Mouse (Mus musculus): ENCODE data around the gene Ltbp2. TPM values are rescaled to one million over a fixed set of nuclear protein-coding genes. Genes with fewer than 3 reads are reported as not detected.

Ltbp2 gene
- polyA plus RNA-seq, 1 experiment from 2014 or later = 0.13 TPM

GRCm38 (mm10) chr12:84810810-84811209 lies 65.5 kb downstream of the Ltbp2 start:
- H3K9me3 ChIP-seq = no peaks in the 10 kb centered on the region
- ATAC-seq = no peak
- WGBS = 60% methylated on average over 1 of the region's 1 CpGs
- H3K27me3 ChIP-seq = no peaks in the 10 kb centered on the region
- no peak overlapping the region for H3K4me2 ChIP-seq (replicated peaks)
- no peaks in the 10 kb centered on the region; the same call in 1 of the 2 replicates for H3K4me1 ChIP-seq (replicated peaks)
- no peaks in the 10 kb centered on the region for H3K36me3 ChIP-seq
- H3K27ac ChIP-seq = no peak overlapping the region
- H3K4me3 ChIP-seq (replicated peaks) = no peak overlapping the region
- no peak overlapping the region for H3K9ac ChIP-seq (replicated peaks)

GRCm38 (mm10) chr12:84809033-84809432 lies 67.3 kb downstream of the Ltbp2 start:
- no peak for ATAC-seq

GRCm38 (mm10) chr12:84807351-84807750 lies 69.0 kb downstream of the Ltbp2 start:
- no peaks in the 10 kb centered on the region; the same call in 1 of the 2 replicates for H3K4me1 ChIP-seq (replicated peaks)
- 89% methylated on average over 13 of the region's 13 CpGs for WGBS

More at GRCm38 (mm10) chr12:84809033-84809432, 67.3 kb downstream of the Ltbp2 start:
- no peak overlapping the region for H3K4me2 ChIP-seq (replicated peaks)
- no peak overlapping the region for H3K9ac ChIP-seq (replicated peaks)
- 81% methylated on average over 6 of the region's 6 CpGs for WGBS
- no peaks in the 10 kb centered on the region for H3K9me3 ChIP-seq
- H3K27ac ChIP-seq = no peak overlapping the region
- H3K4me3 ChIP-seq (replicated peaks) = no peak overlapping the region
- no peaks in the 10 kb centered on the region; the same call in 1 of the 2 replicates for H3K4me1 ChIP-seq (replicated peaks)
- no peaks in the 10 kb centered on the region for H3K27me3 ChIP-seq
- no peaks in the 10 kb centered on the region for H3K36me3 ChIP-seq

GRCm38 (mm10) chr12:84806726-84807125 lies 69.6 kb downstream of the Ltbp2 start:
- H3K27me3 ChIP-seq = no peaks in the 10 kb centered on the region
- ATAC-seq = no peak
- H3K9me3 ChIP-seq = no peaks in the 10 kb centered on the region
- no peak overlapping the region for H3K4me3 ChIP-seq (replicated peaks)
- H3K4me1 ChIP-seq (replicated peaks) = no peaks in the 10 kb centered on the region; the same call in 1 of the 2 replicates
- H3K4me2 ChIP-seq (replicated peaks) = no peak overlapping the region
- no peak overlapping the region for H3K9ac ChIP-seq (replicated peaks)
- WGBS = 73% methylated on average over 5 of the region's 5 CpGs
- no peaks in the 10 kb centered on the region for H3K36me3 ChIP-seq
- no peak overlapping the region for H3K27ac ChIP-seq

More at GRCm38 (mm10) chr12:84807351-84807750, 69.0 kb downstream of the Ltbp2 start:
- Histone ChIP-seq H3K4me2 (replicated peaks) (no peak overlapping the region), H3K9me3 (no peaks in the 10 kb centered on the region), H3K9ac (replicated peaks) (no peak overlapping the region), H3K4me3 (replicated peaks) (no peak overlapping the region), H3K27me3 (no peaks in the 10 kb centered on the region), H3K27ac (no peak overlapping the region), H3K36me3 (no peaks in the 10 kb centered on the region)
- ATAC-seq = no peak

GRCm38 (mm10) chr12:84806010-84806409 lies 70.3 kb downstream of the Ltbp2 start:
- Histone ChIP-seq H3K4me2 (replicated peaks) (no peak overlapping the region), H3K27ac (no peak overlapping the region), H3K36me3 (no peaks in the 10 kb centered on the region), H3K4me1 (replicated peaks) (no peaks in the 10 kb centered on the region; the same call in 1 of the 2 replicates), H3K4me3 (replicated peaks) (no peak overlapping the region), H3K27me3 (no peaks in the 10 kb centered on the region), H3K9ac (replicated peaks) (no peak overlapping the region), H3K9me3 (no peaks in the 10 kb centered on the region)
- 84% methylated on average over 1 of the region's 1 CpGs for WGBS
- no peak for ATAC-seq

- 80% methylated on average over 9 of the region's 9 CpGs for WGBS
- no peak for ATAC-seq
- Histone ChIP-seq H3K36me3 (no peaks in the 10 kb centered on the region), H3K9me3 (no peaks in the 10 kb centered on the region), H3K4me3 (replicated peaks) (no peak overlapping the region), H3K4me2 (replicated peaks) (no peak overlapping the region), H3K27ac (no peak overlapping the region), H3K9ac (replicated peaks) (no peak overlapping the region), H3K4me1 (replicated peaks) (no peaks in the 10 kb centered on the region; the same call in 1 of the 2 replicates), H3K27me3 (no peaks in the 10 kb centered on the region)
These were observed 71.0 kb downstream of the Ltbp2 start for GRCm38 (mm10) chr12:84805228-84805842.

GRCm38 (mm10) chr12:84802625-84803024 lies 73.7 kb downstream of the Ltbp2 start:
- Histone ChIP-seq H3K27ac (no peak overlapping the region), H3K9me3 (no peaks in the 10 kb centered on the region), H3K27me3 (no peaks in the 10 kb centered on the region), H3K36me3 (no peaks in the 10 kb centered on the region), H3K4me2 (replicated peaks) (no peak overlapping the region), H3K4me1 (replicated peaks) (no peaks in the 10 kb centered on the region; the same call in 1 of the 2 replicates), H3K4me3 (replicated peaks) (no peak overlapping the region), H3K9ac (replicated peaks) (no peak overlapping the region)
- no peak for ATAC-seq
- WGBS = 88% methylated on average over 3 of the region's 3 CpGs

GRCm38 (mm10) chr12:84801532-84802110 lies 74.7 kb downstream of the Ltbp2 start:
- Histone ChIP-seq H3K9me3 (no peaks in the 10 kb centered on the region), H3K4me1 (replicated peaks) (no peaks in the 10 kb centered on the region; the same call in 1 of the 2 replicates), H3K27ac (no peak overlapping the region), H3K4me3 (replicated peaks) (no peak overlapping the region), H3K36me3 (no peaks in the 10 kb centered on the region), H3K4me2 (replicated peaks) (no peak overlapping the region), H3K9ac (replicated peaks) (no peak overlapping the region), H3K27me3 (no peaks in the 10 kb centered on the region)
- ATAC-seq = no peak
- WGBS = 92% methylated on average over 13 of the region's 13 CpGs

GRCm38 (mm10) chr12:84800419-84800818 lies 75.9 kb downstream of the Ltbp2 start:
- no peak for ATAC-seq
- Histone ChIP-seq H3K4me1 (replicated peaks) (no peaks in the 10 kb centered on the region), H3K27me3 (no peaks in the 10 kb centered on the region), H3K27ac (no peak overlapping the region), H3K4me3 (replicated peaks) (no peak overlapping the region), H3K9me3 (no peaks in the 10 kb centered on the region), H3K9ac (replicated peaks) (no peak overlapping the region), H3K4me2 (replicated peaks) (no peak overlapping the region), H3K36me3 (no peaks in the 10 kb centered on the region)
- 77% methylated on average over 4 of the region's 4 CpGs for WGBS

- H3K36me3 ChIP-seq = no peaks in the 10 kb centered on the region
- H3K27me3 ChIP-seq = no peaks in the 10 kb centered on the region
- 94% methylated on average over 13 of the region's 13 CpGs for WGBS
- H3K4me1 ChIP-seq (replicated peaks) = no peaks in the 10 kb centered on the region
- ATAC-seq = no peak
- no peak overlapping the region for H3K4me2 ChIP-seq (replicated peaks)
- H3K27ac ChIP-seq = no peak overlapping the region
- no peak overlapping the region for H3K9ac ChIP-seq (replicated peaks)
- H3K4me3 ChIP-seq (replicated peaks) = no peak overlapping the region
- no peaks in the 10 kb centered on the region for H3K9me3 ChIP-seq
These were observed 77.2 kb downstream of the Ltbp2 start for GRCm38 (mm10) chr12:84799086-84799485.

- Histone ChIP-seq H3K36me3 (no peaks in the 10 kb centered on the region), H3K4me1 (replicated peaks) (peaks cover 3% of the 10 kb centered on the region; the same call in 1 of the 2 replicates), H3K4me2 (replicated peaks) (no peak overlapping the region), H3K4me3 (replicated peaks) (no peak overlapping the region), H3K9ac (replicated peaks) (no peak overlapping the region), H3K27ac (no peak overlapping the region), H3K27me3 (no peaks in the 10 kb centered on the region), H3K9me3 (no peaks in the 10 kb centered on the region)
- ATAC-seq = no peak
- WGBS = 87% methylated on average over 8 of the region's 8 CpGs
These were observed 81.7 kb downstream of the Ltbp2 start for GRCm38 (mm10) chr12:84794647-84795046.

- Histone ChIP-seq H3K4me2 (replicated peaks) (no peak overlapping the region), H3K9me3 (no peaks in the 10 kb centered on the region), H3K9ac (replicated peaks) (no peak overlapping the region), H3K36me3 (no peaks in the 10 kb centered on the region), H3K27ac (no peak overlapping the region), H3K4me3 (replicated peaks) (no peak overlapping the region), H3K27me3 (no peaks in the 10 kb centered on the region), H3K4me1 (replicated peaks) (peaks cover 3% of the 10 kb centered on the region; the same call in 1 of the 2 replicates)
- 87% methylated on average over 4 of the region's 4 CpGs for WGBS
- no peak for ATAC-seq
These were observed 83.7 kb downstream of the Ltbp2 start for GRCm38 (mm10) chr12:84792629-84793028.
